ENCODE assay signal across 18 mouse cellular contexts in genomic region chr14:45084656-45085280, GRCm38 (mm10).
"Had no signal": no experiment of that assay in that cellular context is flagged by ENCODE, and none has a peak within 500 bp of the region (broad histone marks: within the 10 kb centered on the region; RNA-seq: fewer than 3 reads in every experiment).

No protein-coding gene starts in this region.

- ATAC-seq: intestine, embryonic 15.5 days had no signal

- H3K4me1 ChIP-seq: intestine, embryonic 15.5 days; liver, embryonic 13.5 days had no signal

- H3K4me2 ChIP-seq: intestine, embryonic 15.5 days; liver, embryonic 13.5 days; midbrain, embryonic 11.5 days had no signal

- DNase-seq: kidney, adult 11 months; kidney, adult 8-10 months; kidney, postnatal 14 days; kidney, postnatal 4 days; layer of hippocampus, postnatal 36 days; liver, embryonic 13.5 days; lung, postnatal 10 days; midbrain, embryonic 14.5 days; right cerebral cortex, adult 18-20 months; right cerebral cortex, postnatal 14 days; right cerebral cortex, postnatal 4 days; thymus, adult 2 months; thymus, postnatal 14 days had no signal

- H3K4me3 ChIP-seq: intestine, embryonic 15.5 days; layer of hippocampus, adult 2 months; left cerebral cortex, adult 2 months; liver, embryonic 13.5 days had no signal

- H3K27ac ChIP-seq: intestine, embryonic 15.5 days; layer of hippocampus, adult 2 months; left cerebral cortex, adult 2 months; liver, embryonic 13.5 days; stomach, postnatal 0 days had no signal

- H3K27me3 ChIP-seq: intestine, embryonic 15.5 days; liver, embryonic 13.5 days had no signal

- H3K9me3 ChIP-seq: intestine, embryonic 15.5 days; liver, embryonic 13.5 days had no signal

- H3K36me3 ChIP-seq: intestine, embryonic 15.5 days; liver, embryonic 13.5 days had no signal

- H3K9ac ChIP-seq: intestine, embryonic 15.5 days; liver, embryonic 13.5 days had no signal
